Mouse (Mus musculus) megakaryocyte progenitor cell, adult 5-6 weeks (primary cell): ENCODE results near the gene Agk. TPM values are rescaled to one million over a fixed set of nuclear protein-coding genes. Genes with fewer than 3 reads are reported as not detected.

Source experiments
- ATAC-seq: replicated peaks from 2 replicates; pipeline ENCODE4 v1.8.0; 2016; ENCODE audit warnings: mild to moderate bottlenecking, moderate TSS enrichment, inconsistent platforms; ENCODE audit not compliant: poor library complexity
- total RNA-seq, 2 experiments: library from RNA; stranded (forward) in 1 of 2; stranded (reverse) in 1 of 2; fragments of 157-497, 149-512 nt in 1 of 2; fragments of 200-1000 nt in 1 of 2; gene quantifications; 2 replicates each; pipeline versions ENCODE4 v1.2.3 to v1.2.4; 2015 to 2017

The Agk gene
- total RNA-seq, 2 experiments from 2014 or later = 29.7 to 30.0 TPM

GRCm38 (mm10) chr6:40403640-40404285 is 78.8 kb downstream of the Agk start:
- no peak for ATAC-seq

- 0 out of 2 replicates have a peak, but pooled peaks have one; percentile 11 for ATAC-seq
These were observed 86.1 kb downstream of the Agk start for GRCm38 (mm10) chr6:40411085-40411484.

GRCm38 (mm10) chr6:40413046-40413445 is 88.1 kb downstream of the Agk start:
- no peak for ATAC-seq

GRCm38 (mm10) chr6:40413565-40413964 is 88.6 kb downstream of the Agk start:
- no peak for ATAC-seq

- ATAC-seq = no peak
These were observed 90.8 kb downstream of the Agk start for GRCm38 (mm10) chr6:40415799-40416198.

- ATAC-seq = no peak
These were observed 93.4 kb downstream of the Agk start for GRCm38 (mm10) chr6:40418386-40418785.

- no peak for ATAC-seq
These were observed 96.1 kb downstream of the Agk start for GRCm38 (mm10) chr6:40421099-40421498.

GRCm38 (mm10) chr6:40423013-40423412 is 98.0 kb downstream of the Agk start:
- ATAC-seq = no peak

- ATAC-seq = peak; percentile 90
These were observed 98.8 kb downstream of the Agk start for GRCm38 (mm10) chr6:40423774-40424173.

- no peak for ATAC-seq
These were observed 102.5 kb downstream of the Agk start for GRCm38 (mm10) chr6:40427441-40427840.

- no peak for ATAC-seq
These were observed 103.7 kb downstream of the Agk start for GRCm38 (mm10) chr6:40428696-40429095.

GRCm38 (mm10) chr6:40429521-40429931 is 104.6 kb downstream of the Agk start:
- ATAC-seq = no peak

- ATAC-seq = peak; percentile 78
These were observed 105.3 kb downstream of the Agk start for GRCm38 (mm10) chr6:40430251-40430650.

GRCm38 (mm10) chr6:40430878-40431277 is 105.9 kb downstream of the Agk start:
- ATAC-seq = no peak

- ATAC-seq = no peak
These were observed 106.4 kb downstream of the Agk start for GRCm38 (mm10) chr6:40431356-40431755.

GRCm38 (mm10) chr6:40431812-40432211 is 106.8 kb downstream of the Agk start:
- no peak for ATAC-seq

GRCm38 (mm10) chr6:40432346-40433275 is 107.6 kb downstream of the Agk start:
- ATAC-seq = no peak

GRCm38 (mm10) chr6:40434697-40435096 is 109.7 kb downstream of the Agk start:
- ATAC-seq = no peak

- peak; percentile 46 for ATAC-seq
These were observed 110.4 kb downstream of the Agk start for GRCm38 (mm10) chr6:40435151-40436046.

GRCm38 (mm10) chr6:40436047-40436483 is 111.1 kb downstream of the Agk start, which contains the start of gene E330009J07Rik:
TSS of gene E330009J07Rik (minus strand) at chr6:40436135.
- peak; percentile 81 for ATAC-seq

- ATAC-seq = no peak
These were observed 114.0 kb downstream of the Agk start, which contains the start of gene Wee2 for GRCm38 (mm10) chr6:40438936-40439335. TSS of gene Wee2 (plus strand) at chr6:40439088.
